In genomic region chr6:97806781-97807743, GRCm38 (mm10) we compare ENCODE assay signal across 8 mouse cellular contexts. TPM values are rescaled to one million over a fixed set of nuclear protein-coding genes. Genes with fewer than 3 reads are reported as not detected.
A peak's percentile ranks its signal among the peaks of the same experiment; 100 is the strongest.
DNase-seq lines count a peak whose midpoint lies in the region; ATAC-seq and TF ChIP-seq lines count a peak whose summit lies in the region.

Gene Mitf, plus strand, starts transcription at chr6:97807052.

- H3K4me1 ChIP-seq in MEL (ENCODE audit: control insufficient read depth in 1 of 2, insufficient read depth in 2 of 2, low read length in 2 of 2) = peaks cover 0 to 3% of the 10 kb centered on the region in 2 experiments; a peak in 2 of 4 replicates
- peaks cover 4% of the 10 kb centered on the region; the same call in 1 of the 2 replicates for H3K4me1 ChIP-seq in cerebellum, adult 2 months (ENCODE audit: control insufficient read depth, insufficient read depth, low read length)
- H3K4me1 ChIP-seq in forebrain, postnatal 0 days (ENCODE audit: insufficient read depth) = no peaks in the 10 kb centered on the region
- H3K4me1 ChIP-seq in lung, embryonic 15.5 days = peaks cover 3% of the 10 kb centered on the region; the same call in 1 of the 2 replicates

- H3K9me3 ChIP-seq in MEL (replicated peaks; ENCODE audit: insufficient read depth, low read length) = no peaks in the 10 kb centered on the region
- H3K9me3 ChIP-seq in forebrain, postnatal 0 days (ENCODE audit: low read length) = no peaks in the 10 kb centered on the region
- H3K9me3 ChIP-seq in lung, embryonic 15.5 days = no peaks in the 10 kb centered on the region

- TF ChIP-seq EP300 in MEL (IDR thresholded peaks at IDR 0.05; ENCODE audit: low read depth in 1 of 2, low read length in 2 of 2) = no peak

- H3K27me3 ChIP-seq in MEL (ENCODE audit: control insufficient read depth in 1 of 2, insufficient read depth in 2 of 2, low read length in 2 of 2) = no peaks in the 10 kb centered on the region
- H3K27me3 ChIP-seq in cerebellum, adult 2 months (ENCODE audit: control insufficient read depth, insufficient read depth, low read length) = no peaks in the 10 kb centered on the region
- no peaks in the 10 kb centered on the region for H3K27me3 ChIP-seq in forebrain, postnatal 0 days (ENCODE audit: insufficient read depth, low read length)
- H3K27me3 ChIP-seq in lung, embryonic 15.5 days = peaks cover 5% of the 10 kb centered on the region; the same call in 1 of the 2 replicates

- H3K79me2 ChIP-seq in MEL (ENCODE audit: control insufficient read depth, insufficient read depth, low read length, poor library complexity) = peaks cover 4% of the 10 kb centered on the region

- H3K9ac ChIP-seq in MEL (ENCODE audit: control insufficient read depth, low read depth, low read length, poor library complexity, severe bottlenecking) = peak within 1 kb of the TSS; percentile 86
- peak within 1 kb of the TSS; percentile 48 for H3K9ac ChIP-seq in forebrain, postnatal 0 days
- peak within 1 kb of the TSS; percentile 54 for H3K9ac ChIP-seq in lung, embryonic 15.5 days

- no peak for TF ChIP-seq CTCF in MEL (IDR thresholded peaks at IDR 0.05 in 2 of 3, conservative IDR thresholded peaks at IDR 0.05 in 1 of 3; ENCODE audit: control insufficient read depth in 1 of 3, insufficient read depth in 1 of 3, low read depth in 2 of 3, low read length in 3 of 3, poor library complexity in 1 of 3, severe bottlenecking in 1 of 3)
- TF ChIP-seq CTCF in cerebellum, adult 2 months (IDR thresholded peaks at IDR 0.05; ENCODE audit: borderline replicate concordance, insufficient read depth, low read depth, low read length) = no peak
- 0 out of 2 replicates have a peak, but pooled peaks have one; percentile 14 for TF ChIP-seq CTCF in forebrain, postnatal 0 days (IDR thresholded peaks at IDR 0.05; ENCODE audit: low read depth)

- H3K4me2 ChIP-seq in forebrain, postnatal 0 days (ENCODE audit: low read depth) = peak within 1 kb of the TSS; percentile 98
- H3K4me2 ChIP-seq in lung, embryonic 15.5 days = peak within 1 kb of the TSS; percentile 92

- peaks cover 0 to 2% of the 10 kb centered on the region in 2 experiments; a peak in 2 of 4 replicates for H3K36me3 ChIP-seq in MEL (ENCODE audit: control insufficient read depth in 1 of 2, insufficient read depth in 2 of 2, low read length in 2 of 2)
- H3K36me3 ChIP-seq in forebrain, postnatal 0 days (ENCODE audit: insufficient read depth) = no peaks in the 10 kb centered on the region
- no peaks in the 10 kb centered on the region for H3K36me3 ChIP-seq in lung, embryonic 15.5 days

- peak; percentile 100 for ATAC-seq in forebrain, postnatal 0 days
- ATAC-seq in lung, embryonic 15.5 days (ENCODE audit: borderline replicate concordance, extremely low read depth, low FRiP score, low TSS enrichment) = peak; percentile 100

- DNase-seq in MEL (ENCODE audit: low read depth, low spot score) = peak; percentile 97
- DNase-seq in cerebellum, adult 2 months = peak; percentile 94 to 95
- DNase-seq in forebrain, postnatal 0 days = peak; percentile 90
- DNase-seq in heart, postnatal 4 days = peak; percentile 92
- peak; percentile 93 for DNase-seq in layer of hippocampus, adult 8-10 months (ENCODE audit: low spot score in 2 of 2)
- DNase-seq in ovary, adult 18-20 months (ENCODE audit: low spot score) = peak; percentile 88
- peak; percentile 93 for DNase-seq in thymus, postnatal 0 days (ENCODE audit: low spot score)

- TF ChIP-seq RAD21 in MEL (IDR thresholded peaks at IDR 0.05; ENCODE audit: low read depth, low read length) = no peak

- peak within 1 kb of the TSS; percentile 92 to 94 for H3K4me3 ChIP-seq in MEL (ENCODE audit: control insufficient read depth in 1 of 2, insufficient read depth in 1 of 2, low read depth in 2 of 2, low read length in 2 of 2)
- peak within 1 kb of the TSS; percentile 85 for H3K4me3 ChIP-seq in cerebellum, adult 2 months (replicated peaks; ENCODE audit: insufficient read depth, low read depth, low read length)
- peak within 1 kb of the TSS; percentile 69 for H3K4me3 ChIP-seq in forebrain, postnatal 0 days (ENCODE audit: low read depth, low read length)
- peak within 1 kb of the TSS; percentile 67 for H3K4me3 ChIP-seq in lung, embryonic 15.5 days

- peak; percentile 33 to 54; a peak in 3 of 4 replicates for TF ChIP-seq POLR2A in MEL (IDR thresholded peaks at IDR 0.05; ENCODE audit: control insufficient read depth in 1 of 2, insufficient read depth in 1 of 2, low read depth in 1 of 2, low read length in 2 of 2, poor library complexity in 1 of 2)
- TF ChIP-seq POLR2A in cerebellum, adult 2 months (IDR thresholded peaks at IDR 0.05; ENCODE audit: borderline replicate concordance, insufficient read depth, low read length) = peak; percentile 52; the same call in 1 of the 2 replicates

- no peak within 1 kb of the TSS; the same call in 1 of the 2 replicates for H3K27ac ChIP-seq in MEL (ENCODE audit: control insufficient read depth, low read depth, low read length)
- H3K27ac ChIP-seq in cerebellum, adult 2 months (ENCODE audit: insufficient read depth, low read length) = no peak within 1 kb of the TSS
- H3K27ac ChIP-seq in forebrain, postnatal 0 days (ENCODE audit: low read depth, low read length) = no peak within 1 kb of the TSS
- no peak within 1 kb of the TSS for H3K27ac ChIP-seq in lung, embryonic 15.5 days

- under 1% methylated on average over 51 of the region's 51 CpGs for WGBS in cerebellum, adult 2 months
- under 1% methylated on average over 51 of the region's 51 CpGs for WGBS in forebrain, postnatal 0 days
- under 1% methylated on average over 51 of the region's 51 CpGs for WGBS in lung, embryonic 15.5 days

TF ChIP-seq in MEL, 35 proteins besides CTCF, POLR2A, EP300 and RAD21:
- TF ChIP-seq ETS1 (IDR thresholded peaks at IDR 0.05; ENCODE audit: low read depth, low read length) (0 out of 2 replicates have a peak, but pooled peaks have one; percentile 16), ZKSCAN1 (IDR thresholded peaks at IDR 0.05; ENCODE audit: low read depth, low read length) (no peak), MAX (IDR thresholded peaks at IDR 0.05; ENCODE audit: low read length) (peak; percentile 92), MYC (IDR thresholded peaks at IDR 0.05; ENCODE audit: low read depth, low read length) (peak; percentile 95), MXI1 (IDR thresholded peaks at IDR 0.05; ENCODE audit: low read depth, low read length) (peak; percentile 98), GABPA (IDR thresholded peaks at IDR 0.05; ENCODE audit: low read depth, low read length) (no peak), JUND (IDR thresholded peaks at IDR 0.05; ENCODE audit: low read depth, low read length) (no peak), USF1 (IDR thresholded peaks at IDR 0.05; ENCODE audit: low read depth, low read length) (peak; percentile 76), SIN3A (IDR thresholded peaks at IDR 0.05; ENCODE audit: low read length) (peak; percentile 99), KAT2A (conservative IDR thresholded peaks at IDR 0.05; ENCODE audit: low read depth, low read length) (peak; percentile 93), HCFC1 (IDR thresholded peaks at IDR 0.05; ENCODE audit: low read depth, low read length) (peak; percentile 97), NELFE (IDR thresholded peaks at IDR 0.05; ENCODE audit: low read depth, low read length) (peak; percentile 41), GATA1 (IDR thresholded peaks at IDR 0.05; ENCODE audit: low read depth, low read length) (0 out of 2 replicates have a peak, but pooled peaks have one; percentile 31), MYB (IDR thresholded peaks at IDR 0.05; ENCODE audit: low read depth, low read length) (no peak), MAZ (IDR thresholded peaks at IDR 0.05; ENCODE audit: low read depth, low read length) (peak; percentile 99), BHLHE40 (IDR thresholded peaks at IDR 0.05; ENCODE audit: borderline replicate concordance, low read depth, low read length) (no peak), TBP (IDR thresholded peaks at IDR 0.05; ENCODE audit: low read depth, low read length) (peak; percentile 55; the same call in 1 of the 2 replicates), ELF1 (IDR thresholded peaks at IDR 0.05; ENCODE audit: low read depth, low read length) (peak; percentile 73), ZMIZ1 (IDR thresholded peaks at IDR 0.05; ENCODE audit: low read depth, low read length) (no peak), MEF2A (IDR thresholded peaks at IDR 0.05; ENCODE audit: extremely low read depth, insufficient replicate concordance, low read depth, low read length, poor library complexity, severe bottlenecking) (no peak)
TF ChIP-seq in MEL: peak in this region for 13.

RNA-seq across cellular contexts. Expression of gene Mitf, which starts in this region (rescaled TPM):
- total RNA-seq in MEL (2012; rRNA removed) = 2.1 TPM in 2 replicates
- polyA plus RNA-seq in MEL (2012; ENCODE audit: insufficient read depth in 1 of 2, insufficient read length in 2 of 2, low read depth in 1 of 2, low replicate concordance in 2 of 2, missing spikeins in 1 of 2) = 1 to 10 TPM in 1 of 2 experiments, not detected in 1; 1.8 TPM
- polyA plus RNA-seq in cerebellum, adult 2 months (2012; rRNA removed) = 9.5 and 10.2 TPM in 2 replicates
- total RNA-seq in forebrain, postnatal 0 days (2014; rRNA removed) = 3.1 and 5.2 TPM in 2 replicates
- 1.4 and 1.8 TPM in 2 replicates for polyA plus RNA-seq in forebrain, postnatal 0 days (2015; fragmentation: Nextera tagmentation; extraction: Ambion mirVana)
- 10 to 100 TPM; 43.5 to 50.1 TPM for total RNA-seq in heart, postnatal 4 days (2021)
- 10 to 100 TPM in 3 of 4 experiments, 1 to 10 TPM in 1; 9.7 to 12.9 (median 10.8) TPM for total RNA-seq in layer of hippocampus, adult 8-10 months (2022)
- 1.6 and 1.9 TPM in 2 replicates for polyA plus RNA-seq in lung, embryonic 15.5 days (2015; fragmentation: Nextera tagmentation; extraction: Ambion mirVana)
- polyA plus RNA-seq in thymus, postnatal 0 days (2015; fragmentation: Nextera tagmentation; extraction: Ambion mirVana) = 1.0 and 1.2 TPM in 2 replicates
